Mouse (Mus musculus) thymus, adult 2 months (tissue): ENCODE results near the gene Uso1. TPM values are rescaled to one million over a fixed set of nuclear protein-coding genes. Genes with fewer than 3 reads are reported as not detected.

Source experiments
- DNase-seq: peaks from one replicate; pipeline ENCODE4 v3.0.0; 2021
- H3K27ac ChIP-seq: fragments of 200-500 bp; 2 replicates; pipeline ENCODE4 v1.5.1; 2012; ENCODE audit warnings: low read length, control low read depth; ENCODE audit not compliant: control insufficient read depth, insufficient read depth
- H3K27me3 ChIP-seq: fragments of 200-500 bp; 2 replicates; pipeline ENCODE4 v1.6.1; 2012; ENCODE audit warnings: mild to moderate bottlenecking, low read length, moderate library complexity, mixed read lengths; ENCODE audit not compliant: control insufficient read depth, insufficient read depth
- H3K36me3 ChIP-seq: fragments of 200-500 bp; 2 replicates; pipeline ENCODE4 v1.6.1; 2012; ENCODE audit warnings: mild to moderate bottlenecking, low read length, moderate library complexity; ENCODE audit not compliant: control insufficient read depth, insufficient read depth
- H3K4me1 ChIP-seq: fragments of 200-500 bp; replicated peaks from 2 replicates; pipeline ENCODE4 v1.6.1; 2012; ENCODE audit warnings: low read length; ENCODE audit not compliant: control insufficient read depth, insufficient read depth
- H3K4me3 ChIP-seq: fragments of 200-500 bp; 2 replicates; pipeline ENCODE4 v1.5.1; 2012; ENCODE audit warnings: mild to moderate bottlenecking, low read length, control low read depth, moderate library complexity; ENCODE audit not compliant: control insufficient read depth, insufficient read depth
- CTCF ChIP-seq: fragments of 200-500 bp; IDR thresholded peaks from 2 replicates; pipeline ENCODE4 v1.5.1; 2012; ENCODE audit warnings: mild to moderate bottlenecking, control low read depth, low read length, moderate library complexity, borderline replicate concordance; ENCODE audit not compliant: control insufficient read depth, poor library complexity, insufficient read depth; ENCODE audit errors: extremely low read depth
- POLR2A ChIP-seq: fragments of 200-500 bp; IDR thresholded peaks from 2 replicates; pipeline ENCODE4 v1.6.1; 2012; ENCODE audit warnings: mild to moderate bottlenecking, low read length, control low read depth, moderate library complexity; ENCODE audit not compliant: control insufficient read depth, poor library complexity, insufficient read depth; ENCODE audit errors: extremely low read depth
- WGBS: fragments of 180-500 bp; shearing (Covaris S2); methylation state at CpG from one replicate; pipeline ENCODE4 v1.1.7; 2018; 5-methylcytosine and 5-hydroxymethylcytosine counted together
- polyA plus RNA-seq: library from polyadenylated mRNA; depleted of rRNA; stranded (reverse); fragments of >200 nt; gene quantifications from 2 replicates; pipeline ENCODE4 v1.2.3, GENCODE M21; 2012

Gene Uso1
- polyA plus RNA-seq, 1 experiment = 25.4 TPM

GRCm38 (mm10) chr5:92205184-92205583, 67.4 kb downstream of the Uso1 start:
- H3K36me3 ChIP-seq = peaks cover 22% of the 10 kb centered on the region
- no peak for TF ChIP-seq CTCF
- no peak for TF ChIP-seq POLR2A
- 12% methylated on average over 7 of the region's 7 CpGs for WGBS
- no peak overlapping the region for H3K27ac ChIP-seq
- peaks cover 19% of the 10 kb centered on the region for H3K4me1 ChIP-seq
- H3K27me3 ChIP-seq = no peaks in the 10 kb centered on the region
- DNase-seq = no peak
- H3K4me3 ChIP-seq = no peak overlapping the region

- WGBS = 81% methylated on average over 5 of the region's 5 CpGs
- no peaks in the 10 kb centered on the region for H3K27me3 ChIP-seq
- peaks cover 19% of the 10 kb centered on the region for H3K4me1 ChIP-seq
- no peak overlapping the region for H3K4me3 ChIP-seq
- no peak overlapping the region for H3K27ac ChIP-seq
- no peak for DNase-seq
- H3K36me3 ChIP-seq = peaks cover 17% of the 10 kb centered on the region
- no peak for TF ChIP-seq POLR2A
- TF ChIP-seq CTCF = no peak
These were observed 68.0 kb downstream of the Uso1 start for GRCm38 (mm10) chr5:92205706-92206105.

GRCm38 (mm10) chr5:92206121-92206520, 68.4 kb downstream of the Uso1 start:
- H3K4me1 ChIP-seq = peaks cover 19% of the 10 kb centered on the region
- DNase-seq = no peak
- H3K4me3 ChIP-seq = no peak overlapping the region
- H3K27ac ChIP-seq = no peak overlapping the region
- peaks cover 13% of the 10 kb centered on the region for H3K36me3 ChIP-seq
- 91% methylated on average over 6 of the region's 6 CpGs for WGBS
- TF ChIP-seq POLR2A (no peak), CTCF (no peak)
- no peaks in the 10 kb centered on the region for H3K27me3 ChIP-seq

- Histone ChIP-seq H3K4me1 (peaks cover 8% of the 10 kb centered on the region), H3K27ac (no peak overlapping the region), H3K4me3 (no peak overlapping the region), H3K36me3 (no peaks in the 10 kb centered on the region), H3K27me3 (no peaks in the 10 kb centered on the region)
- 88% methylated on average over 8 of the region's 8 CpGs for WGBS
- no peak for TF ChIP-seq POLR2A
- TF ChIP-seq CTCF = no peak
- DNase-seq = no peak
These were observed 72.5 kb downstream of the Uso1 start for GRCm38 (mm10) chr5:92210205-92210604.

GRCm38 (mm10) chr5:92212231-92212630, 74.5 kb downstream of the Uso1 start:
- H3K36me3 ChIP-seq = no peaks in the 10 kb centered on the region
- no peaks in the 10 kb centered on the region for H3K4me1 ChIP-seq
- WGBS = 94% methylated on average over 4 of the region's 4 CpGs
- TF ChIP-seq POLR2A (no peak), CTCF (no peak)
- no peak overlapping the region for H3K27ac ChIP-seq
- H3K27me3 ChIP-seq = no peaks in the 10 kb centered on the region
- no peak overlapping the region for H3K4me3 ChIP-seq
- DNase-seq = no peak

- H3K4me3 ChIP-seq = no peak within 1 kb of the TSS
- TF ChIP-seq CTCF (no peak), POLR2A (no peak)
- no peaks in the 10 kb centered on the region for H3K4me1 ChIP-seq
- H3K27ac ChIP-seq = no peak within 1 kb of the TSS
- no peaks in the 10 kb centered on the region for H3K36me3 ChIP-seq
- H3K27me3 ChIP-seq = no peaks in the 10 kb centered on the region
- DNase-seq = no peak
- 87% methylated on average over 4 of the region's 4 CpGs for WGBS
These were observed 77.6 kb downstream of the Uso1 start, which contains the start of gene U90926 for GRCm38 (mm10) chr5:92215308-92215707. Gene U90926, minus strand, starts transcription at chr5:92215408.

- 65% methylated on average over 17 of the region's 17 CpGs for WGBS
- no peaks in the 10 kb centered on the region for H3K27me3 ChIP-seq
- H3K4me3 ChIP-seq = no peak overlapping the region
- H3K4me1 ChIP-seq = no peaks in the 10 kb centered on the region
- TF ChIP-seq POLR2A (no peak), CTCF (no peak)
- DNase-seq = no peak
- no peaks in the 10 kb centered on the region for H3K36me3 ChIP-seq
- no peak overlapping the region for H3K27ac ChIP-seq
These were observed 81.4 kb downstream of the Uso1 start for GRCm38 (mm10) chr5:92218915-92219793.
